Mouse (Mus musculus): ENCODE measurements around the gene P3h2. TPM values are rescaled to one million over a fixed set of nuclear protein-coding genes. Genes with fewer than 3 reads are reported as not detected.

The P3h2 gene
- polyA plus RNA-seq, 1 experiment from 2014 or later: 3.6 TPM

DNA sequence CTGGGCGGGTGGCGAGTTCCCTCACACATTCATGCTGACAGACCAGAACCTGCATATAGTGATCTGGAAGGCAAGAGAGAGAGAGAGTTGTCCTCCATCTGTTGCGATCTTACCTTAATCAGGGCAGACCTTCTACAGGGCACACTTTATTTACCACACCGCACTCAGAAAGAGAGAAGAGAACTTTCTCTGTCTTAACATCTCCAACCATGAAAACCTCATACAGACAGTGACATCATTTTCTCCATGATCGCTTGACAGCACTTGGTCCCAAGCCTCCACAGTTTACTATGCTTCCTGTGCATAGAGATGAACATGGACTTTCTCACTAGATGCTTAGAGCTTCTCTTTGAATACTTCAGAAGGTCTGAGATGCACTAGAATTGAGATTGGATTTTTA is 118.4 kb downstream of the P3h2 start:
- Histone ChIP-seq H3K9me3 (replicated peaks; ENCODE audit: control insufficient read depth, low read length) (no peaks in the 10 kb centered on the region), H3K27ac (ENCODE audit: low read length) (no peak overlapping the region), H3K36me3 (ENCODE audit: control insufficient read depth, insufficient read depth) (0 out of 2 replicates have a peak, but pooled peaks cover 2% of the 10 kb centered on the region), H3K4me2 (ENCODE audit: low read depth, low read length) (no peak overlapping the region), H3K27me3 (ENCODE audit: control insufficient read depth, insufficient read depth, low read length) (no peaks in the 10 kb centered on the region), H3K9ac (ENCODE audit: low read length) (no peak overlapping the region), H3K4me1 (ENCODE audit: control insufficient read depth, insufficient read depth, low read length) (no peaks in the 10 kb centered on the region), H3K4me3 (ENCODE audit: low read length) (no peak overlapping the region)
- 90% methylated on average over 5 of the region's 5 CpGs for whole genome bisulfite sequencing
- ATAC-seq (replicated peaks; ENCODE audit: extremely low read depth, insufficient read depth, low FRiP score): no peak

DNA sequence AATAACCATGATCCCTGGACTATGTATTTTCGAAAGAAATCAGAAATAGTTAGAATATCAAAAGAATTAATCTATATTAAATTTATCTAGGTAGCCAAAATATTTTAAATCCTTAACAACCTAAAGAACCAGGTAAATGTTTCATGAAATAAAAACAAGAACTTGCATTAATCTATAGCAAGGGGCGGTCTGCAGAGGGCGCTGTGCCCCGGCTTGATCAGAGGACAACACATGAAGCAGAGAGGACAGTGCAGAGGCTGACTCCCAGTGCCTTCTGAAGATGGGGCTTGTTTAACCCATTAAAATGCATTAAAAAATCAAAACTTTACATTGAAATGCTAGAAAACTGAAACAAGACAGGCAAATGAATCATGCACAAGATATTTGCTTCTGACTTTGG is 121.9 kb downstream of the P3h2 start:
- H3K9ac ChIP-seq (ENCODE audit: low read length): no peak overlapping the region
- no peak for ATAC-seq (replicated peaks; ENCODE audit: extremely low read depth, insufficient read depth, low FRiP score)
- no peaks in the 10 kb centered on the region for H3K36me3 ChIP-seq (ENCODE audit: control insufficient read depth, insufficient read depth)
- H3K27ac ChIP-seq (ENCODE audit: low read length): no peak overlapping the region
- H3K4me1 ChIP-seq (ENCODE audit: control insufficient read depth, insufficient read depth, low read length): no peaks in the 10 kb centered on the region
- 36% methylated on average over 4 of the region's 4 CpGs for WGBS
- H3K27me3 ChIP-seq (ENCODE audit: control insufficient read depth, insufficient read depth, low read length): no peaks in the 10 kb centered on the region
- H3K4me2 ChIP-seq (ENCODE audit: low read depth, low read length): no peak overlapping the region
- H3K4me3 ChIP-seq (ENCODE audit: low read length): no peak overlapping the region
- H3K9me3 ChIP-seq (replicated peaks; ENCODE audit: control insufficient read depth, low read length): no peaks in the 10 kb centered on the region

DNA sequence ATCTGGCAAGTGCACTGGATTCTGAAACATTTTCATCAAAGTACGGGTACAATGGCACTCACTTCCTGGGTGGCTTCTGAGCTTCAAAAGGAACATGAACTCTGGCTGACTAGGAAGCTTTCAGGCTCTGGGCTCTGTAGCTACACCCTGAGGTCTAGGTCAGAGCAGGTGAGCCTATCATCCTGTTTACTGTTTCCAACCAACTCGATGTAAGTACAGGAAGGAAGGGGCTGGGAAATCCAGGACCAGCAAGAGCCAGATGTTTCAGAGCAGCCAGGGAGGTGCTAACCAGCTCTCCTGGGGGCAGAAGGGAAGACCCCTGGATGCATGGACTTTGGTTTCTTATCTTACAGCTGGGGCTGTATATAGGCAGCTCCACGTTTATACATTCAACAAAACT is 126.5 kb downstream of the P3h2 start:
- WGBS: 48% methylated on average over 3 of the region's 3 CpGs
- no peak overlapping the region for H3K27ac ChIP-seq (ENCODE audit: low read length)

DNA sequence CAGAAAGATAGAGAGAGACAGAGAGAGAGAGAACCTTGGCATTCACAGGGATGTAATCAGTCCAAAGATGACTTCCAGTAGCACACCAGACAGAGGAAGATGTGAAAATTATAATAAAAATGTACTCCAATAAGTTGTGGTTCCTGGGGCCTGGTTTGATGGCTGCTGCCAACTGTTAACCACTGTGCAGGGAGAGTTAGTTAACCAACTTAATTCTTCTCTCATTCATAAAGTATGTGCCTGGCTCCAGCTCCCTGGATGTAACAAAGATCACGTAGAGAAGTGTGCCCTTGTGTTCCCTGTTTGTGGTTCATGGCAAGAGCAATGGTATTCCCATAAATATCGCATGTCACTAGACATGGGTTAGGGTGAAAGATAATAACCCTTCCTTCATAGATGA is 128.4 kb downstream of the P3h2 start:
- no peak for ATAC-seq (replicated peaks; ENCODE audit: extremely low read depth, insufficient read depth, low FRiP score)
- 81% methylated on average over 2 of the region's 2 CpGs for WGBS
- H3K27me3 ChIP-seq (ENCODE audit: control insufficient read depth, insufficient read depth, low read length): no peaks in the 10 kb centered on the region
- no peak overlapping the region for H3K27ac ChIP-seq (ENCODE audit: low read length)
- H3K4me2 ChIP-seq (ENCODE audit: low read depth, low read length): no peak overlapping the region
- no peak overlapping the region for H3K9ac ChIP-seq (ENCODE audit: low read length)
- no peak overlapping the region for H3K4me3 ChIP-seq (ENCODE audit: low read length)
- no peaks in the 10 kb centered on the region for H3K9me3 ChIP-seq (replicated peaks; ENCODE audit: control insufficient read depth, low read length)
- no peaks in the 10 kb centered on the region for H3K36me3 ChIP-seq (ENCODE audit: control insufficient read depth, insufficient read depth)
- H3K4me1 ChIP-seq (ENCODE audit: control insufficient read depth, insufficient read depth, low read length): no peaks in the 10 kb centered on the region

More for the DNA sequence above, 126.5 kb downstream of the P3h2 start:
- Histone ChIP-seq H3K27me3 (ENCODE audit: control insufficient read depth, insufficient read depth, low read length) (no peaks in the 10 kb centered on the region), H3K4me2 (ENCODE audit: low read depth, low read length) (no peak overlapping the region), H3K4me1 (ENCODE audit: control insufficient read depth, insufficient read depth, low read length) (no peaks in the 10 kb centered on the region), H3K9ac (ENCODE audit: low read length) (no peak overlapping the region), H3K36me3 (ENCODE audit: control insufficient read depth, insufficient read depth) (no peaks in the 10 kb centered on the region), H3K4me3 (ENCODE audit: low read length) (no peak overlapping the region), H3K9me3 (replicated peaks; ENCODE audit: control insufficient read depth, low read length) (no peaks in the 10 kb centered on the region)
- no peak for ATAC-seq (replicated peaks; ENCODE audit: extremely low read depth, insufficient read depth, low FRiP score)

GRCm38 (mm10) chr16:25971285-25971684 is 134.3 kb downstream of the P3h2 start:
- 87% methylated on average over 7 of the region's 7 CpGs for WGBS
- no peaks in the 10 kb centered on the region for H3K27me3 ChIP-seq (ENCODE audit: control insufficient read depth, insufficient read depth, low read length)
- no peaks in the 10 kb centered on the region for H3K4me1 ChIP-seq (ENCODE audit: control insufficient read depth, insufficient read depth, low read length)
- H3K36me3 ChIP-seq (ENCODE audit: control insufficient read depth, insufficient read depth): no peaks in the 10 kb centered on the region
- no peak overlapping the region for H3K27ac ChIP-seq (ENCODE audit: low read length)
- no peak overlapping the region for H3K4me3 ChIP-seq (ENCODE audit: low read length)
- H3K9me3 ChIP-seq (replicated peaks; ENCODE audit: control insufficient read depth, low read length): no peaks in the 10 kb centered on the region
- H3K4me2 ChIP-seq (ENCODE audit: low read depth, low read length): no peak overlapping the region
- ATAC-seq (replicated peaks; ENCODE audit: extremely low read depth, insufficient read depth, low FRiP score): no peak
- no peak overlapping the region for H3K9ac ChIP-seq (ENCODE audit: low read length)

- Histone ChIP-seq H3K4me2 (ENCODE audit: low read depth, low read length) (no peak overlapping the region), H3K27ac (ENCODE audit: low read length) (no peak overlapping the region), H3K4me1 (ENCODE audit: control insufficient read depth, insufficient read depth, low read length) (no peaks in the 10 kb centered on the region), H3K9me3 (replicated peaks; ENCODE audit: control insufficient read depth, low read length) (no peaks in the 10 kb centered on the region), H3K9ac (ENCODE audit: low read length) (no peak overlapping the region), H3K36me3 (ENCODE audit: control insufficient read depth, insufficient read depth) (no peaks in the 10 kb centered on the region), H3K27me3 (ENCODE audit: control insufficient read depth, insufficient read depth, low read length) (no peaks in the 10 kb centered on the region), H3K4me3 (ENCODE audit: low read length) (no peak overlapping the region)
- 84% methylated on average over 5 of the region's 5 CpGs for WGBS
- no peak for ATAC-seq (replicated peaks; ENCODE audit: extremely low read depth, insufficient read depth, low FRiP score)
Measured at GRCm38 (mm10) chr16:25970720-25971119, 134.9 kb downstream of the P3h2 start.

DNA sequence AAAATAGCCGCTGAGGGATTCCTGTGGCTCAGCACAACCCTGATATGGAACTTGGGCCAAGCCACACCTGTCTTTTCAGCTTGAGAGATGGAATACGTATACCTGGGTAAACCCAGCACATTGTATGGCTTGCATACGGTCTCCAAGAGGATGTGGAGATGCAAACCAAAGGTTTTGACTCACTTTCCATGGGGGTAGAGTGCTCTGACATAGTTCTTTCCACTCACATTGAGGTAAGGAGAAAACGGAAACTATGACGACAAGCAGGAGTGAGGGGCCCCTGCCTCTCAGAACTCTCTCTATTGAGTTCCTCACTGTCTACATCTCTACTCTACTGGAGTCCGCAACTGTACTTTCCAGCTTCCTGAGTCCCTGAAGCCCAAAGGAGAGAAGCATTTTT is 135.4 kb downstream of the P3h2 start:
- Histone ChIP-seq H3K4me2 (ENCODE audit: low read depth, low read length) (no peak overlapping the region), H3K4me3 (ENCODE audit: low read length) (no peak overlapping the region), H3K9ac (ENCODE audit: low read length) (no peak overlapping the region), H3K9me3 (replicated peaks; ENCODE audit: control insufficient read depth, low read length) (no peaks in the 10 kb centered on the region), H3K36me3 (ENCODE audit: control insufficient read depth, insufficient read depth) (no peaks in the 10 kb centered on the region), H3K27ac (ENCODE audit: low read length) (no peak overlapping the region), H3K27me3 (ENCODE audit: control insufficient read depth, insufficient read depth, low read length) (no peaks in the 10 kb centered on the region), H3K4me1 (ENCODE audit: control insufficient read depth, insufficient read depth, low read length) (no peaks in the 10 kb centered on the region)
- ATAC-seq (replicated peaks; ENCODE audit: extremely low read depth, insufficient read depth, low FRiP score): no peak
- 80% methylated on average over 6 of the region's 6 CpGs for WGBS

DNA sequence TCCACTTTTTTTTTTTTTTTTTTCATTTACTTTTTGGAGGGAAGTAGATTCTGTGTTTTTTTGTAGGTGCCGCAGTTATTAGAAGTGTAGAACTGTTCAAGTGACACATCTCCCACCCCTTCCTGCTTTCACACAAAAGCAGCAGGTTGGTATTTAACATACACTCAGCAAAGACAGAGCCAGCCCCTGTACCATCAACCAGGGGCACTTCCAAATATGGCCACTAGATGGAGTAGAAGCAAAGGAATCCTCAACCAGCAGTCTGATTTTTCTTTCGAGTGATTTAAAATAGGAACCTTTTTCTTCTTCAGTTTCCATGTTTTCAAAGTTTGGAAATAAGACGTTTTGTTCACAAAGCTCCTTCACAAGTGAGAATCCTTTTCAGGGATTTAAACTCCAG is 138.3 kb downstream of the P3h2 start:
- 19% methylated on average over 3 of the region's 3 CpGs for WGBS
- no peak overlapping the region for H3K27ac ChIP-seq (ENCODE audit: low read length)
- H3K27me3 ChIP-seq (ENCODE audit: control insufficient read depth, insufficient read depth, low read length): no peaks in the 10 kb centered on the region
- H3K9ac ChIP-seq (ENCODE audit: low read length): no peak overlapping the region
- ATAC-seq (replicated peaks; ENCODE audit: extremely low read depth, insufficient read depth, low FRiP score): no peak
- H3K4me2 ChIP-seq (ENCODE audit: low read depth, low read length): no peak overlapping the region
- no peak overlapping the region for H3K4me3 ChIP-seq (ENCODE audit: low read length)
- H3K36me3 ChIP-seq (ENCODE audit: control insufficient read depth, insufficient read depth): no peaks in the 10 kb centered on the region
- H3K4me1 ChIP-seq (ENCODE audit: control insufficient read depth, insufficient read depth, low read length): no peaks in the 10 kb centered on the region
- no peaks in the 10 kb centered on the region for H3K9me3 ChIP-seq (replicated peaks; ENCODE audit: control insufficient read depth, low read length)

DNA sequence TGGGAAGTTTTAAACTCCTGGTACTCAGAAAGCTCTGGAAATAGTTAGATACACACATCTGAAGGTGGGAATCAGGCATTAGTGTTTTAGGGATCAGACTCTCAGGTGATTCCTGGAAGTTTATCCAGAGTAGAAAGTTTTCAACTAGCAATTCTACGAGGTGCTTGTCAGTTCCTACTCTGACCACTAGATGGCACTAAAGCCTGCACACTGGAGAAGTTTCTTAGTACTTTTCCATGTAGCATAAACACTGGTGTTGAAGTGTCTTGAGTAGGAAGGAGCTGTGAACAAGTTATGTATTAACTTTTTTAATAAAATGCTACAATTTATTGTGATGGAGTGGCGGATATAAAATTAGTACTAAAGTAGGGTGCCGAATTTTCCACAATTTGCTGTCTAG is 141.7 kb downstream of the P3h2 start:
- Histone ChIP-seq H3K9ac (ENCODE audit: low read length) (no peak overlapping the region), H3K4me2 (ENCODE audit: low read depth, low read length) (no peak overlapping the region), H3K9me3 (replicated peaks; ENCODE audit: control insufficient read depth, low read length) (no peaks in the 10 kb centered on the region), H3K36me3 (ENCODE audit: control insufficient read depth, insufficient read depth) (no peaks in the 10 kb centered on the region), H3K4me1 (ENCODE audit: control insufficient read depth, insufficient read depth, low read length) (no peaks in the 10 kb centered on the region), H3K27ac (ENCODE audit: low read length) (no peak overlapping the region), H3K27me3 (ENCODE audit: control insufficient read depth, insufficient read depth, low read length) (no peaks in the 10 kb centered on the region), H3K4me3 (ENCODE audit: low read length) (no peak overlapping the region)
- no peak for ATAC-seq (replicated peaks; ENCODE audit: extremely low read depth, insufficient read depth, low FRiP score)
- 24% methylated on average over 3 of the region's 3 CpGs for WGBS

GRCm38 (mm10) chr16:25960345-25960744 is 145.2 kb downstream of the P3h2 start:
- no peaks in the 10 kb centered on the region for H3K36me3 ChIP-seq (ENCODE audit: control insufficient read depth, insufficient read depth)
- H3K27ac ChIP-seq (ENCODE audit: low read length): no peak overlapping the region
- WGBS: 90% methylated on average over 7 of the region's 7 CpGs
- H3K9me3 ChIP-seq (replicated peaks; ENCODE audit: control insufficient read depth, low read length): no peaks in the 10 kb centered on the region
- H3K4me1 ChIP-seq (ENCODE audit: control insufficient read depth, insufficient read depth, low read length): no peaks in the 10 kb centered on the region
- ATAC-seq (replicated peaks; ENCODE audit: extremely low read depth, insufficient read depth, low FRiP score): no peak
- no peak overlapping the region for H3K4me2 ChIP-seq (ENCODE audit: low read depth, low read length)
- H3K4me3 ChIP-seq (ENCODE audit: low read length): no peak overlapping the region
- no peaks in the 10 kb centered on the region for H3K27me3 ChIP-seq (ENCODE audit: control insufficient read depth, insufficient read depth, low read length)
- H3K9ac ChIP-seq (ENCODE audit: low read length): no peak overlapping the region
